Mouse (Mus musculus) liver, postnatal 0 days (tissue): ENCODE results near the gene Adcy6.

Experiments
- CTCF ChIP-seq: sonication (generic); IDR thresholded peaks from 2 replicates; pipeline ENCODE4 v1.5.1; 2016; ENCODE audit warnings: antibody characterized with exemption, low read depth
- EP300 ChIP-seq: IDR thresholded peaks from 2 replicates; pipeline ENCODE4 v1.6.1; 2016; ENCODE audit warnings: antibody characterized with exemption, low read depth, mild to moderate bottlenecking

DNA sequence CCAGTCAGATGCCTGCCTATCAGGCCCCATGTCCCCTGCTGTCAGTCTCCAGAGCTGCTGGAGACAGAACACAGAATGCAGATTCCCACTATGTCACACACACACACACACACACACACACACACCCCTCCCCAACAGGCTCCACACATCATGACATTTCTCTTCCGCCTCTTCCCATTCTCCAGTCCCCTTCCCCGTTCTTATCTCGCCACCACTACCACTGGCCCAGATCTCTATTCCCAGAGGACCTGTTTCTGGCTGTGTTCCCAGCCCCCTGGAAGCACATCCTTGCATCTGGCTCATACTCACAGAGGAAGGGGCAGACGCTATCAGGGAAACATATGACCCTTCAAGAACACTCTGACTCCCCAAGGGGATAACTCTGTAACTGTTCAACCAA lies 2.3 kb downstream of the Adcy6 start:
- TF ChIP-seq CTCF (no peak), EP300 (no peak; the same call in 1 of the 2 replicates)
